Mouse (Mus musculus): ENCODE results near the gene Minpp1.

The Minpp1 gene

GRCm38 (mm10) chr19:32489166-32489895 is 3.8 kb downstream of the Minpp1 start:
- in situ Hi-C loops (cut with MboI, MseI) = loop anchor here (5.0 kb wide), 1 partner anchor 102 kb away; the partner anchor contains the start of gene Sgms1

GRCm38 (mm10) chr19:32490976-32491375 is 5.4 kb downstream of the Minpp1 start:
- in situ Hi-C loops (cut with MboI, MseI) = no loop called here

- in situ Hi-C loops (cut with MboI, MseI) = no loop called here
These were observed 6.8 kb downstream of the Minpp1 start for GRCm38 (mm10) chr19:32492339-32492738.

- in situ Hi-C loops (cut with MboI, MseI) = no loop called here
These were observed 7.4 kb downstream of the Minpp1 start for GRCm38 (mm10) chr19:32492981-32493380.

- in situ Hi-C loops (cut with MboI, MseI) = no loop called here
These were observed 7.9 kb downstream of the Minpp1 start for GRCm38 (mm10) chr19:32493471-32493870.

- in situ Hi-C loops (cut with MboI, MseI) = no loop called here
These were observed 9.0 kb downstream of the Minpp1 start for GRCm38 (mm10) chr19:32494611-32495010.

GRCm38 (mm10) chr19:32495034-32495433 is 9.5 kb downstream of the Minpp1 start:
- in situ Hi-C loops (cut with MboI, MseI) = no loop called here

- in situ Hi-C loops (cut with MboI, MseI) = no loop called here
These were observed 11.8 kb downstream of the Minpp1 start for GRCm38 (mm10) chr19:32497411-32497810.

- in situ Hi-C loops (cut with MboI, MseI) = no loop called here
These were observed 12.4 kb downstream of the Minpp1 start for GRCm38 (mm10) chr19:32498002-32498401.

GRCm38 (mm10) chr19:32501414-32501813 is 15.8 kb downstream of the Minpp1 start:
- in situ Hi-C loops (cut with MboI, MseI) = no loop called here

GRCm38 (mm10) chr19:32506081-32506480 is 20.5 kb downstream of the Minpp1 start:
- in situ Hi-C loops (cut with MboI, MseI) = loop anchor here (5.0 kb wide), 1 partner anchor 186 kb away; no protein-coding TSS in a partner anchor

GRCm38 (mm10) chr19:32506514-32506913 is 20.9 kb downstream of the Minpp1 start:
- in situ Hi-C loops (cut with MboI, MseI) = loop anchor here (5.0 kb wide), 1 partner anchor 186 kb away; no protein-coding TSS in a partner anchor

GRCm38 (mm10) chr19:32507100-32507499 is 21.5 kb downstream of the Minpp1 start:
- in situ Hi-C loops (cut with MboI, MseI) = loop anchor here (5.0 kb wide), 1 partner anchor 185 kb away; no protein-coding TSS in a partner anchor

GRCm38 (mm10) chr19:32507526-32507925 is 22.0 kb downstream of the Minpp1 start:
- in situ Hi-C loops (cut with MboI, MseI) = loop anchor here (5.0 kb wide), 1 partner anchor 185 kb away; no protein-coding TSS in a partner anchor

GRCm38 (mm10) chr19:32510267-32510666 is 24.7 kb downstream of the Minpp1 start:
- in situ Hi-C loops (cut with MboI, MseI) = no loop called here

- in situ Hi-C loops (cut with MboI, MseI) = no loop called here
These were observed 25.4 kb downstream of the Minpp1 start for GRCm38 (mm10) chr19:32510962-32511361.

GRCm38 (mm10) chr19:32512518-32512917 is 26.9 kb downstream of the Minpp1 start:
- in situ Hi-C loops (cut with MboI, MseI) = no loop called here

- in situ Hi-C loops (cut with MboI, MseI) = no loop called here
These were observed 31.0 kb downstream of the Minpp1 start for GRCm38 (mm10) chr19:32516575-32516974.

- in situ Hi-C loops (cut with MboI, MseI) = no loop called here
These were observed 35.9 kb downstream of the Minpp1 start for GRCm38 (mm10) chr19:32521446-32521845.

GRCm38 (mm10) chr19:32522247-32522646 is 36.7 kb downstream of the Minpp1 start:
- in situ Hi-C loops (cut with MboI, MseI) = no loop called here

GRCm38 (mm10) chr19:32522753-32523307 is 37.3 kb downstream of the Minpp1 start:
- in situ Hi-C loops (cut with MboI, MseI) = no loop called here

- in situ Hi-C loops (cut with MboI, MseI) = no loop called here
These were observed 38.4 kb downstream of the Minpp1 start for GRCm38 (mm10) chr19:32523769-32524515.
